Mouse (Mus musculus): ENCODE data around the gene Gm11042.

Gm11042 gene

GRCm38 (mm10) chr12:74284020-74284684 is 32.0 kb downstream of the Gm11042 start:
- DNase-seq, result no peak

DNA sequence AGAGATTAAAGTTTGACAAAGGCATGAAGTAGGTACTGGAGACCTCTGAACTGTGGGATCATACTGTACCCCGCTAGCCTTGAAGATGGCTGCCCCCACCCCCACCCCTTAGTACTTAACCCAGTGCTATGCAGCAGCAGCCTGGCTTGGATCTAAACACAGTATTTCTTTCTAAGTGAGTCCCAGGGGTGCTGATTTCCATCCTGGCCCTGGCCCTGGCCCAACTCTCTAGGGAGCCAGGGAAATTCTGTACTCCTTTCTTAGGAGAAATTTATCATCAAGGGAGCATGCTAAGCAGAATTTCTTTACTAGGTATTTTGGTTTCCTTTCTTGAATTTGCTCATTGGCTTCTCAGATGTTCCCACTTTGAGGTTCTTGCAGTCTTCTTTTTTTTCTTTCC is 33.3 kb downstream of the Gm11042 start:
- DNase-seq, result no peak

DNA sequence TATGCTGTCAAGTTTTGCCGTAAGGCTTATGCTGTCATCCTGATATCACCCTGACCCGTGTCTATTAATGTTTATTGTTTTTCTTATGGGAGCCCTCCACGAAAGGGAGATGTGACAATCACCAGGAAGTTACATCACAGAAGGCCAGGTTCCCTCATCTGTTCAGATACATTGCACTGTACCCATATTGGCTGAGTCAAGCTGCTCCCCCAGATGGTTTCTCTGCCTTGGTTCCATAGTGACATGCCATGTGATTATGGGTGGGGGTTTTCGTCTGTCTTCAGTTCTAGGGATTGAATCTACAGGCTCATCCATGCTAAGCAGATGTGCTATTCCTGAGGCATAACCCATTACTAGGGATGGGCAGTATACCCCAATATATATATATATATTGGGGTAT is 34.8 kb downstream of the Gm11042 start:
- DNase-seq, result no peak

GRCm38 (mm10) chr12:74277265-74277664 is 38.9 kb downstream of the Gm11042 start:
- no peak for DNase-seq

GRCm38 (mm10) chr12:74272545-74272944 is 43.6 kb downstream of the Gm11042 start:
- no peak for DNase-seq

DNA sequence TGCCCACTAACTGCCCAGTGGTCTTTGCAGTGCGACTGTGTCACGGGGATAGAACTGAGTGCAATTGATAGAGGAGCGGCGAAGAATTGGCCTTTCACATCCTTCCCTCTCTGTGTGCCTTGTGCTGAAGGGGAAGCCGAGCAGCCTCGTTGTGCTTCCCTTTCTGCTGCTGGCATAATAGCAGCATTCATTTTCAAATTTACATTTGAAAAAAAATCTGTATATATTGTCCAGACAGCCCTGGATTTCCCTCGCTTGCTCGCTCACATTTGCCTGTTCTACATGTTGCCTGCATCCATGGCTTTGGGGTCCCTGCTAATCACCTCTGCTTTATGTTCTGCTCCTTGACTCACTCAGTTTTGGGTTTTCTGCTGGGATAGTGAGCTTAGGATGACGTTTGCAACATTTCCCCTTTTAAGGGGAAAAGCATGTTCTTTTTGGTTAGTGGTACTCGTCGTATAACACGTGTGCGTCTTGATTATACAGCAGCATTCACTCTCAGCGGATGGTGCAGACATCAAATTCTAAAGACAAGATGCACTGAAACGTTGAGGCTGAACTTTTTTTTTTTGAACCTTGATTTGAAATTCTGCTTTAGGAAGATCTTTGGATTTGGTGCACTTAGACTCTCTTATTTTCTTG is 47.4 kb downstream of the Gm11042 start:
- DNase-seq, result no peak

GRCm38 (mm10) chr12:74267049-74267448 is 49.1 kb downstream of the Gm11042 start:
- DNase-seq, result no peak
